Mouse (Mus musculus) testis, adult 10 weeks (tissue): ENCODE measurements around the gene Lrrc7. TPM values are rescaled to one million over a fixed set of nuclear protein-coding genes. Genes with fewer than 3 reads are reported as not detected.

Experiments used
- polyA plus RNA-seq: library from polyadenylated mRNA; stranded (reverse); fragments of 350-450 nt; fragmentation: Illumina TruSeq; extraction: RNeasy Lipid Tissue Mini Kit (QIAGEN cat#74804); gene quantifications from one replicate; pipeline ENCODE4 v1.2.3, GENCODE M21; 2014; ENCODE audit warnings: low read depth, low replicate concordance

Gene Lrrc7
- polyA plus RNA-seq = 0.35 TPM

DNA sequence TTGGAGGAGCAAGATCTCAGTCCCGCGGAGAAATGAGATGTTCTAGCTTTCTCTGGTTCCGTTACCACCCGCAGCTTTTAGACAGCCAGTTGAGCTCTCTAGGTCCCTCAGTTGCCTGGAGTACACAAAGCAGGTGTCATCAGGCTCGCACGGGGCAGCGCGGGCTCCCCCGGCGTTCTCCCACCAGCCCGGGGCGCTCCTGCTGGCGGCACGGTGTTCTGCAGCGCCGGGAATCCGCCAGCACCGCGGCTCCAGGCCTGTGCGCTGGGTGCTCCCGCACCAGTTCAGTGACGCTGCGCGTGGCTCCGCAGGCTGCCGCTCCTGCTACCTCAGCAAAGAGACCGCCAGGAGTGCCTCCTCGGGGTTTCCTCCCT lies at the start of gene Lrrc7:
Lrrc7 (minus strand) TSS at position 235 of the 374 bp plus-strand sequence.

GRCm38 (mm10) chr3:158036329-158036988 lies 525.6 kb downstream of the Lrrc7 start, which contains the start of the genes Srsf11 and Lrrc40:
Srsf11 (minus strand) TSS chr3:158036639.
Lrrc40 (plus strand) TSS chr3:158036662.

